Mouse (Mus musculus) olfactory bulb, adult 2 months (tissue): ENCODE results near the gene Itih3.

Experiments used
- CTCF ChIP-seq: fragments of 200-500 bp; IDR thresholded peaks from 2 replicates; pipeline ENCODE4 v1.5.1; 2012; ENCODE audit warnings: low read depth, mild to moderate bottlenecking, low read length, moderate library complexity; ENCODE audit not compliant: insufficient read depth
- POLR2A ChIP-seq: fragments of 200-500 bp; IDR thresholded peaks from 2 replicates; pipeline ENCODE4 v1.6.1; 2012; ENCODE audit warnings: mild to moderate bottlenecking, low read depth, low read length, moderate library complexity; ENCODE audit not compliant: insufficient read depth

DNA sequence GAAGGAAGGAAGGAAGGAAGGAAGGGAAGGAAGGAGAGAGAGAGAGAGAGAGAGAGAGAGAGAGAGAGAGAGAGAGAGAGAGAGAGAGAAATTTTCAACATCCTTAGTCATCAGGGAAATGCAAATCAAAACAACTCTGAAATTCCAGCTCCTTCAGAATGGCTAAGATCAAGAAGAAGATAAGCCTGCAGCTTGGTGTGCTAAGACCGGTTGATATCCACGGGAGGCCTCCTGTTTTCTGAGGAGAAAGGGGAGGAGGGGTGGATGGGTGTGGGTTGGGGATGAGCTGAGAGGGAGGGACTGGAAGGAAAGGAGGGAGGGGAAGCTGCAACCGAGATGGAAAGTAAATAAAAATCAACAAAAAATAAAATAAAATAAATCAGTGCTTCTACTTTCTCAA is 38.3 kb downstream of the Itih3 start:
- no peak for TF ChIP-seq CTCF
- no peak for TF ChIP-seq POLR2A
